Mouse (Mus musculus): Measurements from ENCODE around the gene Cnppd1. TPM values are rescaled to one million over a fixed set of nuclear protein-coding genes. Genes with fewer than 3 reads are reported as not detected.
A peak's percentile ranks its signal among the peaks of the same experiment; 100 is the strongest.

The Cnppd1 gene
- 45.3 and 46.2 TPM in 2 replicates for polyA plus RNA-seq (2016; fragmentation: Nextera tagmentation; extraction: Ambion mirVana)

DNA sequence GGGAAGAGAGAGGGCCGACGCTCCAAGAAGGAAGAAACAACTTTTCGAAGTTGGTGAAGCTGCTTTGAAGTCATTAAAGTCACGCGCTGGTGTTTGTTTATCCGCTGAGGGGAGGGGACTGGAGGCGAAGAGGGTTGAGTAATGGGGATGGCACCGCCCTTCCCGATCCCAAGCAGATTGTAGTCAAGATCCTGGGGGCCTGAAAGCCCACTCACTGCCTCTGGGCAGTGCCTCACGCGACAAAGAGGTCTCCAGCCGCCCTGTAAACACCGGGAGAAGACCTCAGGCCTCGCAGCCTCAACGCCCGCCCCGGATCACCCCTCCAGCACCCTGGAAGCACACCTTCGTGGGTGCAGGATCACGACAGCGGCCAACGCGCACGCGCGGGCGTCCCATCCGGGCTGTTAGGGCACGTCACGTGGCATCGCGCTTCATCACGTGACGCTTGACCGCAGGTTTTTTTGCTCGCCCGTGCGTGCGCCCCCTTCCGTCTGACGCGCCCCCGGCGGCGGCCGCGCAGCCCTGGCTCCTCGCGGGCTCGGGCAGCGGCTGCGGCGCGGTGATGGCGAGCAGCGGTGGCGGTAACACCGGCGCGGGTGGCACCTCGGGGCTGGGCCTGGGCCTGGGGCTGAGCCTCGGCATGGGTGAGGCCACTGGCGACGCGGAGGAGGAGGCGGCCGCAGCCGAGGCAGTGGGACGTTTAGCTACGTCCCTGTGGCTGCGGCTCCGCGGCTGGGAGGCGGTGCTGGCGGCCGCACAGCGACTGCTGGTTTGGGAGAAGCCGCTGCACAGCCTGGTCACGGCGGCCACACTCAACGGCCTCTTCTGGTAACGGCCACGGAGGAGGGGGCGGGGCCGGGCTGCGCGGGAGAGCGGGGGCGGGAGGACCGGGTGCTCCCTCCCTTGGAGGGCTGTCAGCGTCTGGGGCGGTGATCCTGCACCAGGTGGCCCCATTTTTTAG, at the start of gene Cnppd1, which contains the start of gene Retreg2:
Gene Cnppd1 (minus strand): TSS at position 411 of the 961 bp plus-strand sequence.
Gene Retreg2 (plus strand): TSS at position 478 of the 961 bp plus-strand sequence.
- Histone ChIP-seq H3K27me3 (replicated peaks; ENCODE audit: low read depth, poor library complexity, severe bottlenecking) (no peaks in the 10 kb centered on the region), H3K9me3 (no peaks in the 10 kb centered on the region), H3K27ac (replicated peaks) (peak within 1 kb of the TSS; percentile 96), H3K36me3 (replicated peaks) (peaks cover 60% of the 10 kb centered on the region), H3K4me1 (peaks cover 33% of the 10 kb centered on the region), H3K4me3 (peak within 1 kb of the TSS; percentile 89)
- peak; percentile 97 for DNase-seq (ENCODE audit: low spot score)
- under 1% methylated on average over 91 of the region's 91 CpGs for WGBS

- Histone ChIP-seq H3K27me3 (replicated peaks; ENCODE audit: low read depth, poor library complexity, severe bottlenecking) (no peaks in the 10 kb centered on the region), H3K27ac (replicated peaks) (peak within 1 kb of the TSS; percentile 89), H3K4me3 (peak within 1 kb of the TSS; percentile 87), H3K4me1 (peaks cover 31% of the 10 kb centered on the region), H3K36me3 (replicated peaks) (peaks cover 38% of the 10 kb centered on the region), H3K9me3 (no peaks in the 10 kb centered on the region)
- peak; percentile 96 for DNase-seq (ENCODE audit: low spot score)
- WGBS: under 1% methylated on average over 56 of the region's 56 CpGs
These were observed 49.3 kb upstream of the Cnppd1 start, which contains the start of the genes Ankzf1 and Atg9a for GRCm38 (mm10) chr1:75191622-75192402. Gene Ankzf1, plus strand, starts transcription at chr1:75192151. Gene Atg9a, minus strand, starts transcription at chr1:75192196.

DNA sequence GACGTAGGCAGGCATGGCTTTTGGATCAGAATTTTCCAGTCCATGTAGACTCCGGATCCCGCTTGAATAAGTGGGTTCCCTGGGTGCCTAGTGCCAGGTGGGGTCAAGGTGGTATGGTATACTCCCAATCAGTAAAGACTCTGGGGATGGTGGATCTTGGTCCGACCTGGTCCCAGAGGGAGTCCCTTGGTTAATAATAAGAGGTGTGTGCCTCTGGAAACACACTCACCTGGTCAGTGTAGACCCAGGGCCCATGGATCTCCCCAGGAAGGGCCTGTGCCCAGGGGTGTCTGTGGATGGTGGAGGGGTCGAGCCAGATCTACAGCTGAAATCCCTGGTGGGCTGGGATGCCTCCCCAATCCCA, 48.7 kb upstream of the Cnppd1 start:
- peak overlapping the region; percentile 89 for H3K27ac ChIP-seq (replicated peaks)
- H3K36me3 ChIP-seq (replicated peaks): peaks cover 38% of the 10 kb centered on the region
- H3K27me3 ChIP-seq (replicated peaks; ENCODE audit: low read depth, poor library complexity, severe bottlenecking): no peaks in the 10 kb centered on the region
- peaks cover 31% of the 10 kb centered on the region for H3K4me1 ChIP-seq
- WGBS: 43% methylated on average over 5 of the region's 5 CpGs
- peak overlapping the region; percentile 87 for H3K4me3 ChIP-seq
- DNase-seq (ENCODE audit: low spot score): no peak
- no peaks in the 10 kb centered on the region for H3K9me3 ChIP-seq

DNA sequence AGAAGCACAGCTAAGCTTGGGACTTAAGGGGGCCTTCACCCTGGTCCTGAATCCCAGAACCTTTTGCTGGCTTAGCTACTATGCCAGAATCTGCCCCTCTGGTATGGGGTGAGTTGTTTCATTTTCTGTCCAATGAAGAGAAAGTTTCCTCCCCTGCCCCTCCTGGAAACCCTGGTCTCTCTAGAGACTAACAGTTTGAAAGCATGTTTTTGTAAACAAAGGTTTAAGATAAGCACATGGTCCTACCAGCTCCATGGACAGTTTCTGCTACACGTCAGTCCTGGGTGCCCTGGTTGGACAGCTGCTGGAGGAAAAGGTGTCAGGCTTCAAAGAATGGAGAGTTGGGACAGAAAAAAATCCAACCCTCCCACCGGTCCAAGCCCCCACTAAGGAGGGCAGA, 48.1 kb upstream of the Cnppd1 start:
- Histone ChIP-seq H3K9me3 (no peaks in the 10 kb centered on the region), H3K27ac (replicated peaks) (no peak overlapping the region), H3K27me3 (replicated peaks; ENCODE audit: low read depth, poor library complexity, severe bottlenecking) (no peaks in the 10 kb centered on the region), H3K36me3 (replicated peaks) (peaks cover 38% of the 10 kb centered on the region), H3K4me3 (peak overlapping the region; percentile 87; the same call in 1 of the 2 replicates), H3K4me1 (peaks cover 31% of the 10 kb centered on the region)
- 72% methylated on average over 2 of the region's 2 CpGs for WGBS
- DNase-seq (ENCODE audit: low spot score): no peak

DNA sequence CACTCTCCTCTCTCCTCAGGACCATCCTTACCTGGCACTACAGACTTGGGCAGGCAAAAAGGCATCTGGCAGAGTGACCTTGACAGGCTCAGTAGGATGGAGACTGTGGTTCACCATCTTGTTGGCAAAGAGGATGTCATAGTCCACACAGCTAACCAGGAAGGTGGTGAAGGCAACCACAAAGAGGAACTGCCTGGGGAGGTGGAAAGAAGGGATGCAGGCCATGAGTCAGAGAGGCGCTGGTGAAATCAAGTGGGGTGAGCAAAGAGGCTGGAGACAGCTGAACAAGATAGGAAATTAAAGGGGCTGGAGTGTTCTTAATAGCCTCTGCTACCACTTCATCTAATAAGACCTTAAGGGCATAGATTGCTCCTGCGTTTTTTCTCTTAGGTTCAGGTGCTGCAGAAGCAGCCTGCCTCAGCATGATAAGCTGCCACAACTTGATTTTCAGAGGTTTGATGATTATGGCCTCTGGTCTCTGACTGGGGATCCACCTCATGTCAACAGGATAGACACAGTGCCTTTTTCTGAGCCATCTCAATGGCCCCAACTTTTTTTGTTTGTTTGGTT, 45.5 kb upstream of the Cnppd1 start:
- H3K4me3 ChIP-seq: no peak overlapping the region
- H3K27ac ChIP-seq (replicated peaks): no peak overlapping the region
- no peaks in the 10 kb centered on the region for H3K9me3 ChIP-seq
- no peak for DNase-seq (ENCODE audit: low spot score)
- no peaks in the 10 kb centered on the region for H3K27me3 ChIP-seq (replicated peaks; ENCODE audit: low read depth, poor library complexity, severe bottlenecking)
- WGBS: 85% methylated on average over 2 of the region's 2 CpGs
- peaks cover 50% of the 10 kb centered on the region for H3K36me3 ChIP-seq (replicated peaks)
- peaks cover 25% of the 10 kb centered on the region for H3K4me1 ChIP-seq

- H3K4me3 ChIP-seq: no peak overlapping the region
- no peaks in the 10 kb centered on the region for H3K27me3 ChIP-seq (replicated peaks; ENCODE audit: low read depth, poor library complexity, severe bottlenecking)
- no peak for DNase-seq (ENCODE audit: low spot score)
- H3K27ac ChIP-seq (replicated peaks): no peak overlapping the region
- peaks cover 18% of the 10 kb centered on the region for H3K4me1 ChIP-seq
- peaks cover 58% of the 10 kb centered on the region for H3K36me3 ChIP-seq (replicated peaks)
- no peaks in the 10 kb centered on the region for H3K9me3 ChIP-seq
These were observed 44.6 kb upstream of the Cnppd1 start for GRCm38 (mm10) chr1:75187126-75187525.

- Histone ChIP-seq H3K36me3 (replicated peaks) (peaks cover 69% of the 10 kb centered on the region), H3K4me3 (no peak overlapping the region), H3K27me3 (replicated peaks; ENCODE audit: low read depth, poor library complexity, severe bottlenecking) (no peaks in the 10 kb centered on the region), H3K9me3 (no peaks in the 10 kb centered on the region), H3K4me1 (peaks cover 10% of the 10 kb centered on the region; the same call in 1 of the 2 replicates), H3K27ac (replicated peaks) (no peak overlapping the region)
- 92% methylated on average over 11 of the region's 11 CpGs for WGBS
- no peak for DNase-seq (ENCODE audit: low spot score)
These were observed 43.0 kb upstream of the Cnppd1 start for GRCm38 (mm10) chr1:75185495-75185894.

- H3K4me1 ChIP-seq: peaks cover 27% of the 10 kb centered on the region
- H3K4me3 ChIP-seq: no peak overlapping the region
- peaks cover 64% of the 10 kb centered on the region for H3K36me3 ChIP-seq (replicated peaks)
- no peak for DNase-seq (ENCODE audit: low spot score)
- 68% methylated on average over 4 of the region's 4 CpGs for WGBS
- H3K27ac ChIP-seq (replicated peaks): no peak overlapping the region
- no peaks in the 10 kb centered on the region for H3K27me3 ChIP-seq (replicated peaks; ENCODE audit: low read depth, poor library complexity, severe bottlenecking)
- H3K9me3 ChIP-seq: no peaks in the 10 kb centered on the region
These were observed 39.6 kb upstream of the Cnppd1 start for GRCm38 (mm10) chr1:75182160-75182559.

DNA sequence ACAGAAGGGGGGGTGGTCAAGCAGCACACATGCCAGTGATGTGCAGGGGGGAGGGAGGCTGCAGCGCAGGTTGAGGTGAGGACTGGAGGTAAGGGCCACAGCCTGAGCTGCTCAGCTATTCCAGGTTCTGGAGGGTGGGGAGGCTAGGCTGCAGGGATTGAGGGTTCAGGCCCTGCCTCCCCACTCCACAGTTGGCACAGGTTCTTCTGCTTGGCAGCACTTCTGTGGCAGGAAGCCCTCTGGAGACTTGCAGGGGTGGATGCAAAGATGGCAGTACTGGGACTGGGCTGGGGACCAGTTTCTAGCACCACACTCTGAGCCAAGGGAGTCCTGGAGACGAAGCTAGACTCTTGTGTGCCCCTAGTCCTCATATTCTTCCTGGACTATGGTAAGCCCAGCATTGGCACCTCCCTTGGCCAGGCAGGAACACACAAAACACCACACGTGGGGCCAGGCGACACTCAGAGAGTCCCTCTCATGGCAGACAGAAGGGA, 38.9 kb upstream of the Cnppd1 start:
- Histone ChIP-seq H3K4me1 (peaks cover 27% of the 10 kb centered on the region), H3K27ac (replicated peaks) (no peak overlapping the region), H3K36me3 (replicated peaks) (peaks cover 64% of the 10 kb centered on the region), H3K4me3 (no peak overlapping the region), H3K9me3 (no peaks in the 10 kb centered on the region), H3K27me3 (replicated peaks; ENCODE audit: low read depth, poor library complexity, severe bottlenecking) (no peaks in the 10 kb centered on the region)
- no peak for DNase-seq (ENCODE audit: low spot score)
- 83% methylated on average over 4 of the region's 4 CpGs for WGBS

DNA sequence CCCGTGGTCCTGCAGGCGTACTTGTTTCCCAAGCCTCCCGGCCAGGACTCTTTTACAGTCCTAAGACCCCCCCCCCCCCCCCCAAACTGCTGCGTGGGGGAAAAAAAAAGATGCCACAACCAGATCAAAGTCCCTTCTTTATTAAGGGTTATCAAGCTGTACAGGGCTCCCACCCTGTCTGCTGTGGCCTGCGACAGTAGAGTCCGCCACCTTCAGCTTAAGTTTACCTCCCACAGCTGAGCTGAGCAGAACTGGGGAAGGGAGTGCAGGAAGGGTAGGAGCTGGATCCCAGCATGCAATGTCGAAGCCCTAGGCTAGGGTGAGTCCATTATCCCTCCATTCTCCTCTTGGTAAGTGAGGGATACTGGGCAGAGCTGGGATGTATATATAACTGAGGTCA, 38.2 kb upstream of the Cnppd1 start:
- Histone ChIP-seq H3K4me1 (peaks cover 27% of the 10 kb centered on the region), H3K4me3 (peak overlapping the region; percentile 81), H3K27ac (replicated peaks) (peak overlapping the region; percentile 85), H3K9me3 (no peaks in the 10 kb centered on the region), H3K36me3 (replicated peaks) (peaks cover 64% of the 10 kb centered on the region), H3K27me3 (replicated peaks; ENCODE audit: low read depth, poor library complexity, severe bottlenecking) (no peaks in the 10 kb centered on the region)
- WGBS: 38% methylated on average over 7 of the region's 7 CpGs
- DNase-seq (ENCODE audit: low spot score): no peak

- WGBS: under 1% methylated on average over 31 of the region's 31 CpGs
These were observed 37.6 kb upstream of the Cnppd1 start, which contains the start of gene Abcb6 for GRCm38 (mm10) chr1:75180105-75180590. Gene Abcb6, minus strand, starts transcription at chr1:75180392.

More at GRCm38 (mm10) chr1:75180105-75180590, 37.6 kb upstream of the Cnppd1 start, which contains the start of gene Abcb6:
- Histone ChIP-seq H3K27ac (replicated peaks) (peak within 1 kb of the TSS; percentile 85), H3K27me3 (replicated peaks; ENCODE audit: low read depth, poor library complexity, severe bottlenecking) (no peaks in the 10 kb centered on the region), H3K36me3 (replicated peaks) (peaks cover 64% of the 10 kb centered on the region), H3K4me3 (peak within 1 kb of the TSS; percentile 81), H3K4me1 (peaks cover 27% of the 10 kb centered on the region), H3K9me3 (no peaks in the 10 kb centered on the region)
- peak; percentile 94 for DNase-seq (ENCODE audit: low spot score)
